Comparison of ENCODE assay signal across 9 mouse cellular contexts in the genomic region with DNA sequence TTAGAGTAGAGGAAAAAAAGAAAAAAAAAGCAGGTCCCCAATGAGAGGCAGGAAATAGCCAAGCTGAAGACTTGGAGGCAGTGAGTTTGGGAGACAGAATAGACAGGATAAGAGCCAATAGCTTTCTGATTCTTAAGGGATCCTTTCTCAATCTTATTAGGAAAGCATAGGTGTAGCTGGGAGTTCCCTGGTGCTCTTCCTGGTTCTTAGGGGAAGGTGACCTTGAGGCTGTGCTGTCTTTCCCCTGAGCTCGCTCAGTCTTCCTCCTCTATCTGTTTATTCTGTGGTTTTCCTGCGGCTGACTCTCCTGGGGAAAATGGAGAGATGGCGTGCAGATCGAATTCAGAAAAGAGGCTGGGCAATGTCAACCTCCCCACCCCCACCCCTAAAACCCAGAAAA. TPM values are rescaled to one million over a fixed set of nuclear protein-coding genes. Genes with fewer than 3 reads are reported as not detected.
DNase-seq lines count a peak whose midpoint lies in the region; ATAC-seq lines count a peak whose summit lies in the region.
"Had no signal": no experiment of that assay in that cellular context is flagged by ENCODE, and none has a peak within 500 bp of the region (broad histone marks: within the 10 kb centered on the region; RNA-seq: fewer than 3 reads in every experiment).

No protein-coding gene starts in this region.

- no peaks in the 10 kb centered on the region for H3K36me3 ChIP-seq in kidney, embryonic 14.5 days (ENCODE audit: control insufficient read depth, insufficient read depth, low read length)
- no peaks in the 10 kb centered on the region for H3K36me3 ChIP-seq in hindbrain, embryonic 13.5 days
- H3K36me3 ChIP-seq in midbrain, embryonic 16.5 days (ENCODE audit: control insufficient read depth, insufficient read depth, low read length) = peaks cover 1% of the 10 kb centered on the region; the same call in 1 of the 2 replicates

- H3K9ac ChIP-seq in kidney, embryonic 14.5 days (ENCODE audit: low read depth, low read length) = no peak overlapping the region
- H3K9ac ChIP-seq in hindbrain, embryonic 13.5 days = peak overlapping the region; percentile 76
- H3K9ac ChIP-seq in midbrain, embryonic 16.5 days (ENCODE audit: low read depth, low read length) = peak overlapping the region; percentile 78

- DNase-seq in kidney, postnatal 10 days = no peak
- peak; percentile 59 for DNase-seq in ZHBTc4 (ENCODE audit: low read depth, low spot score)
- no peak for DNase-seq in ovary, adult 18-20 months (ENCODE audit: low spot score)
- DNase-seq in thymus, postnatal 25 days = no peak
- no peak for DNase-seq in left cerebral cortex, adult 11 months (ENCODE audit: low spot score)

- H3K9me3 ChIP-seq in kidney, embryonic 14.5 days (ENCODE audit: control insufficient read depth, low read length) = no peaks in the 10 kb centered on the region
- no peaks in the 10 kb centered on the region for H3K9me3 ChIP-seq in hindbrain, embryonic 13.5 days
- H3K9me3 ChIP-seq in midbrain, embryonic 16.5 days (replicated peaks; ENCODE audit: control insufficient read depth, low read length, poor library complexity, severe bottlenecking) = no peaks in the 10 kb centered on the region

- 1% methylated on average over 4 of the region's 4 CpGs for whole genome bisulfite sequencing in kidney, embryonic 14.5 days
- WGBS in hindbrain, embryonic 13.5 days = 3% methylated on average over 4 of the region's 4 CpGs
- 1% methylated on average over 4 of the region's 4 CpGs for WGBS in midbrain, embryonic 16.5 days

- H3K4me1 ChIP-seq in kidney, embryonic 14.5 days (ENCODE audit: control insufficient read depth, insufficient read depth, low read length) = 0 out of 2 replicates have a peak, but pooled peaks cover 3% of the 10 kb centered on the region
- H3K4me1 ChIP-seq in hindbrain, embryonic 13.5 days (replicated peaks) = peaks cover 30% of the 10 kb centered on the region
- peaks cover 21% of the 10 kb centered on the region for H3K4me1 ChIP-seq in midbrain, embryonic 16.5 days (ENCODE audit: control insufficient read depth, insufficient read depth, low read length)

- no peaks in the 10 kb centered on the region; the same call in none of the 2 replicates for H3K27me3 ChIP-seq in kidney, embryonic 14.5 days (ENCODE audit: control insufficient read depth, insufficient read depth, low read length)
- H3K27me3 ChIP-seq in hindbrain, embryonic 13.5 days = peaks cover 58% of the 10 kb centered on the region
- H3K27me3 ChIP-seq in midbrain, embryonic 16.5 days (ENCODE audit: control insufficient read depth, insufficient read depth, low read depth, low read length) = peaks cover 10% of the 10 kb centered on the region; the same call in 1 of the 2 replicates

- H3K4me2 ChIP-seq in kidney, embryonic 14.5 days (replicated peaks; ENCODE audit: low read depth, low read length) = peak overlapping the region; percentile 40
- peak overlapping the region; percentile 62 for H3K4me2 ChIP-seq in hindbrain, embryonic 13.5 days
- peak overlapping the region; percentile 62 for H3K4me2 ChIP-seq in midbrain, embryonic 16.5 days (ENCODE audit: low read length)

- H3K27ac ChIP-seq in kidney, embryonic 14.5 days (ENCODE audit: low read depth, low read length) = no peak overlapping the region
- no peak overlapping the region for H3K27ac ChIP-seq in hindbrain, embryonic 13.5 days
- peak overlapping the region; percentile 73 for H3K27ac ChIP-seq in midbrain, embryonic 16.5 days (ENCODE audit: low read length)

- no peak overlapping the region; the same call in 1 of the 2 replicates for H3K4me3 ChIP-seq in kidney, embryonic 14.5 days (ENCODE audit: low read length)
- peak overlapping the region; percentile 47 for H3K4me3 ChIP-seq in hindbrain, embryonic 13.5 days
- peak overlapping the region; percentile 50 for H3K4me3 ChIP-seq in midbrain, embryonic 16.5 days (ENCODE audit: low read depth, low read length)
- H3K4me3 ChIP-seq: myocyte had no signal

- no peak for ATAC-seq in kidney, embryonic 14.5 days (ENCODE audit: low FRiP score, low TSS enrichment)
- no peak for ATAC-seq in hindbrain, embryonic 13.5 days (ENCODE audit: low FRiP score)
- no peak for ATAC-seq in midbrain, embryonic 16.5 days

RNA-seq across cellular contexts. Expression of a gene that starts 0.4 kb away (rescaled TPM):
- polyA plus RNA-seq in kidney, embryonic 14.5 days (2014; fragmentation: Nextera tagmentation; extraction: Ambion mirVana) = 3.3 and 7.9 TPM in 2 replicates
- polyA plus RNA-seq in hindbrain, embryonic 13.5 days (2015; fragmentation: Nextera tagmentation; extraction: Ambion mirVana) = 49.1 and 50.5 TPM in 2 replicates
- polyA plus RNA-seq in midbrain, embryonic 16.5 days (2015; fragmentation: Nextera tagmentation; extraction: Ambion mirVana) = 79.9 and 108 TPM in 2 replicates
- polyA plus RNA-seq: myocyte had no signal

RNA-seq across cellular contexts. Expression of a gene that starts 2.8 kb away (rescaled TPM):
- polyA plus RNA-seq in kidney, embryonic 14.5 days (2014; fragmentation: Nextera tagmentation; extraction: Ambion mirVana) = 10.1 and 13.3 TPM in 2 replicates
- polyA plus RNA-seq in hindbrain, embryonic 13.5 days (2015; fragmentation: Nextera tagmentation; extraction: Ambion mirVana) = 18.6 and 19.3 TPM in 2 replicates
- 23.3 and 24.5 TPM in 2 replicates for polyA plus RNA-seq in midbrain, embryonic 16.5 days (2015; fragmentation: Nextera tagmentation; extraction: Ambion mirVana)

RNA-seq across cellular contexts. Expression of a gene that starts 29.0 kb away (rescaled TPM):
- not detected in 2 replicates for polyA plus RNA-seq in kidney, embryonic 14.5 days (2014; fragmentation: Nextera tagmentation; extraction: Ambion mirVana)
- polyA plus RNA-seq in hindbrain, embryonic 13.5 days (2015; fragmentation: Nextera tagmentation; extraction: Ambion mirVana) = not detected in 2 replicates
- polyA plus RNA-seq in midbrain, embryonic 16.5 days (2015; fragmentation: Nextera tagmentation; extraction: Ambion mirVana) = 0.03 and 0.04 TPM in 2 replicates
- polyA plus RNA-seq: myocyte had no signal

RNA-seq across cellular contexts. Expression of a gene that starts 55.6 kb away (rescaled TPM):
- 542 and 571 TPM in 2 replicates for polyA plus RNA-seq in kidney, embryonic 14.5 days (2014; fragmentation: Nextera tagmentation; extraction: Ambion mirVana)
- 386 and 398 TPM in 2 replicates for polyA plus RNA-seq in hindbrain, embryonic 13.5 days (2015; fragmentation: Nextera tagmentation; extraction: Ambion mirVana)
- polyA plus RNA-seq in midbrain, embryonic 16.5 days (2015; fragmentation: Nextera tagmentation; extraction: Ambion mirVana) = 377 and 397 TPM in 2 replicates

RNA-seq across cellular contexts. Expression of a gene that starts 55.6 kb away (rescaled TPM):
- polyA plus RNA-seq in kidney, embryonic 14.5 days (2014; fragmentation: Nextera tagmentation; extraction: Ambion mirVana) = 2.2 and 2.8 TPM in 2 replicates
- 5.7 and 6.8 TPM in 2 replicates for polyA plus RNA-seq in hindbrain, embryonic 13.5 days (2015; fragmentation: Nextera tagmentation; extraction: Ambion mirVana)
- polyA plus RNA-seq in midbrain, embryonic 16.5 days (2015; fragmentation: Nextera tagmentation; extraction: Ambion mirVana) = 4.1 and 6.0 TPM in 2 replicates
